Mouse (Mus musculus) E14TG2a.4 (cell line): ENCODE data around the gene Mmgt2.
"Not testable (repeated sequence)": the region's sequence is repeated elsewhere in the genome, so short reads cannot be mapped to it uniquely, and the experiment has no call there.

Experiments used
- H3K27me3 ChIP-seq: 2 replicates; pipeline ENCODE4 v1.6.1; 2014; ENCODE audit warnings: low read length, control low read depth; ENCODE audit not compliant: insufficient read depth
- H3K36me3 ChIP-seq: 2 replicates; pipeline ENCODE4 v1.6.1; 2014; ENCODE audit warnings: low read length, control low read depth; ENCODE audit not compliant: insufficient read depth
- H3K4me1 ChIP-seq: replicated peaks from 2 replicates; pipeline ENCODE4 v1.6.1; 2014; ENCODE audit warnings: low read depth, low read length, control low read depth
- H3K4me3 ChIP-seq: replicated peaks from 2 replicates; pipeline ENCODE4 v1.5.1; 2014; ENCODE audit warnings: mild to moderate bottlenecking, low read length
- H3K9me3 ChIP-seq: 2 replicates; pipeline ENCODE4 v1.6.1; 2014; ENCODE audit warnings: low read length, control low read depth
- CTCF ChIP-seq: conservative IDR thresholded peaks from 2 replicates; pipeline ENCODE4 v1.5.1; 2014; ENCODE audit warnings: low read length
- NANOG ChIP-seq: IDR thresholded peaks from 2 replicates; pipeline ENCODE4 v1.6.1; 2014; ENCODE audit warnings: borderline replicate concordance, low read length, mixed read lengths
- POU5F1 ChIP-seq: IDR thresholded peaks from 2 replicates; pipeline ENCODE4 v1.6.1; 2014; ENCODE audit warnings: low read length, borderline replicate concordance

Gene Mmgt2

DNA sequence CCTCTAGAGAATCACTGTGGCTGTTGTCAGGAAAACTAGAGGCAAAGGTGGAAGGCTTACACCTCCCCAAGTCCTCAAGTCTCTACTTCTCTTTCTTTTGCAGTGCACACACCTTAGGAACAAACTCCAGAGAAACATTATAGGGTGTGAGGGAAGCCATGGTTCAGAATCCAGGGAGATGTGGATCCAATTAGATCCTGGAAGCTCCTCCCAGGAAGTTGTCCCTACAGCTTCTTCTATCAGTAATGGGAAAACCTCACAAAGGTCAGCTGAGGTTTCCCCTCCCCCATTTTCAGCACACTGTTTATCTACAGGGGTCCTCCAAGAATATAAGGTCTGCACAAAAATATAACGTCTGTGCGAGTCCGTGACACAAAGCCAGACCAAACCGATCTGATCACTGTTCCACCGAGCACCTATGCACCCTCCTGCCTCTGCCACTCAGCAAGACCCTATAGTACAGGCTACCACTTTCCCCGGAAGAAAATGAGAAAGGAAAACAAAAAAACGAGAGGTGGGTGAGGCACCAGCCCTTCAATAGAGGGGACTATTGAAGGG lies 1.4 kb upstream of the Mmgt2 start:
- Histone ChIP-seq H3K27me3 (no peaks in the 10 kb centered on the region), H3K4me1 (peaks cover 63% of the 10 kb centered on the region), H3K36me3 (peaks cover 16% of the 10 kb centered on the region; the same call in 1 of the 2 replicates), H3K9me3 (no peaks in the 10 kb centered on the region), H3K4me3 (peak overlapping the region; percentile 92)
- TF ChIP-seq CTCF, result no peak
- TF ChIP-seq POU5F1, result no peak
- no peak for TF ChIP-seq NANOG

DNA sequence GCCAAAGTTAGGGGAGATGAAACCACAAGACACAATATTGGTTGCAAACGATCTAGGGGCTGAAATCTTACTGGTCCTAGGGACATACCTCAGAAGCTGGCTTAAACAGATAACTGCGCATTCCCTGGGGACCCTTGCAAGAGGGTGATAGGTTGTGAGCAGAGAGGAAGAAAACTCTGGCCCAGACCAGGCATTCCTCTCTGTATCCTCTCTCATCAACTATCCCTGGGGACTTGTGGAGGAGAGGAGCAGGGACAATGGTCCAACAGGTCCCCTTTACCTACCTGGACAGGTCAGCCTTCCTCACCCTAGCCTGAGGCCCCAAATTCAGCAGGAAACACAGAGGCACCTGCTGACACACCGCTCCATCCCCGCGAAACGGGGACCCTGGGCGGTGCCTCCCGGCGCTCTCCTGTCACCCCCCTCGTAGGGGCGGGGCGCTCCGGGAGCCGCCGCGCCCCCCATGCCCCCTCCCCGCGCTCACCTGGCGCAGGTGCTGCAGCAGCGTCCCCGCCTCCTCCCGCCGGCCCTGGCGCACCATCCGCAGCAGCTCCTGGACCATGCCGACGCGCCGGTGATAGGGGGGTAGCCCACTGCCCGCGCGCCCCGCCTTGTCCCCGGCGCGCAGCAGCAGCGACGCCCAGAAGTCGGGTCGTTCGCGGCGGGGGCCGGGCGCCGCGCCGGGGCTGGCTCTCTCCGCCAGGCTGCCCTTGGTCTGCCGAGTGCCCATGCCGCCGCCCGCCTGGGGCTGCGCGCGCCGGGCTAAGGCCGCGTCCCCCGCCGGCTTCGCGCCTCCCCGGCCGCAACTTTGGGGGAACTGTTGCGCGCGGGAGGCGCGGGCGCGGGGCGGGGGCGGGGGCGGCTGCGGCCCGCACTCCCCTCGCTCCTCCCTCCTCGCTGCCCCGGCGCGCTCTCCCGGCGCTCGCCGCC lies 538 bp upstream of the Mmgt2 start, which contains the start of gene Lrrc75a:
Gene Lrrc75a, minus strand, starts transcription at position 863 of the 930 bp plus-strand sequence.
- Histone ChIP-seq H3K4me1 (peaks cover 56% of the 10 kb centered on the region), H3K36me3 (peaks cover 23% of the 10 kb centered on the region; the same call in 1 of the 2 replicates), H3K4me3 (peak within 1 kb of the TSS; percentile 92), H3K27me3 (no peaks in the 10 kb centered on the region), H3K9me3 (no peaks in the 10 kb centered on the region)
- TF ChIP-seq NANOG, result no peak
- no peak for TF ChIP-seq POU5F1
- TF ChIP-seq CTCF, result no peak

DNA sequence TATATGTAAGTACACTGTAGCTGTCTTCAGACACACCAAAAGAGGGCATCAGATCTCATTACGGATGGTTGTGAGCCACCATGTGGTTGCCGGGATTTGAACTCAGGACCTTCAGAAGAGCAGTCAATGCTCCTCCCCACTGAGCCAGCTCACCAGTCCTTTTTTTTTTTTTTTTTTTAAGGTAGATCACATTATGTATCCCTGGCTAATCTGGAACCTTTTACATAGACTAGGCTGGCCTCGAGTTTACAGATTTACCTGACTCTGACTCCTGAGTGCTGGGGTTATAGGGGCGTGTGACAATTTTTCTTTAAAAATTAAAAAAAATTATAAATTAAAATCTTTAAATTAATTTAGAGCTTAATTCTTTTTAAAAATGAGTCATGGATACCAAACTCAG lies 1.3 kb downstream of the Mmgt2 start:
- Histone ChIP-seq H3K36me3 (peaks cover 19% of the 10 kb centered on the region; the same call in 1 of the 2 replicates), H3K4me1 (peaks cover 47% of the 10 kb centered on the region)
- H3K4me3 ChIP-seq, H3K9me3 ChIP-seq, H3K27me3 ChIP-seq: not testable (repeated sequence)

DNA sequence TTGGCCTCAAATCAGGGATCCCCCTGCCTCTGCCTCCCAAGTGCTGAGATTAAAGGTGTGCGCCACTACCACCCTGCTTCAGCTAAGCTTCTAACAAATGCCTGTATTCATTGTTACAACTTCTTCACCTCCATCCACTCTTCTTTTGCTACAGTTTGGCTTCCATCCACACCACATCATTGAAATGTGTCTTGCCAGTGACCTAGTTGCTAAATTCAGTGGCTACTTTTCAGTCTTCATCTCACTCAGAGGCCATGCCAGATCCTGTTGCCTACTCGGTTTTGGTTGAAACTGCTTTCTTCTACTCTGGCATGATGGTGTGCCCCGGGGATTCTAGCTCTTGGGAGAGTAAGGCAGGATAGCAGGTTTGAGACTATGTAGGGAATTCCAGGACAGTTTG lies 3.1 kb downstream of the Mmgt2 start:
- peaks cover under 1% of the 10 kb centered on the region; the same call in 1 of the 2 replicates for H3K27me3 ChIP-seq
- H3K9me3 ChIP-seq, result no peaks in the 10 kb centered on the region
- H3K4me1 ChIP-seq, result peaks cover 37% of the 10 kb centered on the region
- peaks cover 19% of the 10 kb centered on the region; the same call in 1 of the 2 replicates for H3K36me3 ChIP-seq
- H3K4me3 ChIP-seq, result no peak overlapping the region
- TF ChIP-seq POU5F1 (no peak), CTCF (no peak), NANOG (no peak)

DNA sequence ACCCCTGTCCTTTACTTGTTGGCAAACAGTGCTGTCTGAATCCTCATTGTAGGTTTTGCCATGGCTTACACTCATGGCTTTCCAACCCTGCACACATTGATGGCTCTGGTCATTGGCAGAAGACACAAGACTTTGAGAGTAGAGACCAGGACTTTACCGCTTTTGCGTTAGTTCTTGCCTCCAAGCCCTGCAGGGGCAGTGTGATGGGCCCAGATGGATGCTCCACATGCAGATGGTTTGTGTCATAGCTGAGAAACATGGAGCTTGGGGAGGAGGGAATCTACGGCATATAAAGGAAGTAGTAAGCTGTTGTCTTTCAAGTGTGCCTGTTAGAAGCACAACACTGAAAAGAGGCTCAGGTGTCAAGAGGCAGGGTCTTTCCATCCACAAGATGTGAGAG lies 3.6 kb downstream of the Mmgt2 start:
- peaks cover 5% of the 10 kb centered on the region for H3K27me3 ChIP-seq
- no peaks in the 10 kb centered on the region for H3K9me3 ChIP-seq
- peaks cover 19% of the 10 kb centered on the region; the same call in 1 of the 2 replicates for H3K36me3 ChIP-seq
- H3K4me3 ChIP-seq, result no peak overlapping the region
- TF ChIP-seq POU5F1 (no peak), NANOG (no peak), CTCF (no peak)
- peaks cover 36% of the 10 kb centered on the region for H3K4me1 ChIP-seq

DNA sequence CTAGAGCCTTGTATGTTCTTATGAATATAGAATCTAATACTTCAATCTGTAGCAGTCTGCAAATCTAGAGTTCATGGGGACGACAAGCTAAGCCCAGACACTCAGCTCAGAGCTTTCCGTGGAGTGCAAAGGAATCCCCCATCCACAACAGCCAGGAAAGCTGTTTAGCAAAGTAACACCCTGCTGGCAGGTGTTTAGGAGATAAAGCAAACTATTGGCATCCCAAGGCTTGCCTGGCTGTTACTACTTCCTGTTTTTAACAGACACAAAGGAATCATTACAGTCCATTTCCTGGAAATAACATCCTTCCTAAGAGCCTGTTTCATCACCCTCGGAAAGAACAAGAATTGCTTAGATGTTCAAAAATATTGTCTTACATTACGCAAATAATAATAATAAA lies 12.4 kb downstream of the Mmgt2 start:
- H3K36me3 ChIP-seq, result no peaks in the 10 kb centered on the region; the same call in 1 of the 2 replicates
- peaks cover 42% of the 10 kb centered on the region for H3K27me3 ChIP-seq
- peak; percentile 93 for TF ChIP-seq NANOG
- TF ChIP-seq CTCF, result no peak
- H3K4me1 ChIP-seq, result peaks cover 73% of the 10 kb centered on the region
- no peaks in the 10 kb centered on the region for H3K9me3 ChIP-seq
- H3K4me3 ChIP-seq, result no peak overlapping the region

DNA sequence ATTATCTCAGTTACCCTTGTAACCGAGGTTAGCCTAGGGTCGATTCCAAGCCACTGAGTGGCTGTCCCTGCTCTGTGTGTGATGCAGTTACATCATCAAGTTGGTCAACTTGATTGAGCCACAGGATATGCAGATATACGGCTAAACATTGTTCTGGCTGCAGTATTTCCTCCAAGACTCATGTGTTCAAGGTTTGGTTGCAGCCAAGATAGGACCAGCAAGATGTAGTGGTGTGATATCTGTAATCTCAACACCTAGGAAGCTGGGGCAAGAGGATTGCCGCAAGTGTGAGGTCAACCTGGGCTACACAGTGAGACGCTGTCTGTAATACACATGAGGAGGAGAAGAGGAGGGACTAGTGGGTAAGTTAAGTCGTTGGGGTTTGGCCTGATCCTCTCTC lies 15.8 kb downstream of the Mmgt2 start:
- Histone ChIP-seq H3K36me3 (no peaks in the 10 kb centered on the region; the same call in 1 of the 2 replicates), H3K27me3 (peaks cover 49% of the 10 kb centered on the region), H3K9me3 (no peaks in the 10 kb centered on the region), H3K4me3 (peak overlapping the region; percentile 41; the same call in 1 of the 2 replicates), H3K4me1 (peaks cover 54% of the 10 kb centered on the region)
- no peak for TF ChIP-seq NANOG

DNA sequence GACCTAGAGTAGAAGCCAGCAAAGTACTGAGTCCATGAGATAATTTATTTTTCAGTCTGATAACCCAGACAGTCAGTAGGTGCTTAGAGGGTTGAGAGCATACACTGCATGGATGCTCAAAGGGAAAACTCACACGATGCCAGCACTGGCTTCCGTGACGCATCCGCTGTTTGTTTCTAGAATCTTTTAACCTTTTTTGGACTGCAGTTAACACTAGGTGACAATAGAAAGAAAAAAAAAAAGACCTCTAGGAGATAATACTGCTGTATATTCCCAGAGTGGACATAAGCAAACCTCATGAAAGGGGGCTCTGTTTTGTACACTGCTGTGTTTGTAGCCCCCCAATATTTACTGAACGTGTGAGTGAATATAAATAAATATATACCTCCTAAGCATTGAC lies 20.5 kb downstream of the Mmgt2 start:
- no peaks in the 10 kb centered on the region; the same call in 1 of the 2 replicates for H3K36me3 ChIP-seq
- TF ChIP-seq POU5F1 (no peak), NANOG (no peak), CTCF (no peak)
- H3K4me3 ChIP-seq, result no peak overlapping the region
- no peaks in the 10 kb centered on the region for H3K9me3 ChIP-seq
- peaks cover 55% of the 10 kb centered on the region for H3K27me3 ChIP-seq
- peaks cover 23% of the 10 kb centered on the region for H3K4me1 ChIP-seq
